ENCODE assay signal across 11 mouse cellular contexts in the genomic region with DNA sequence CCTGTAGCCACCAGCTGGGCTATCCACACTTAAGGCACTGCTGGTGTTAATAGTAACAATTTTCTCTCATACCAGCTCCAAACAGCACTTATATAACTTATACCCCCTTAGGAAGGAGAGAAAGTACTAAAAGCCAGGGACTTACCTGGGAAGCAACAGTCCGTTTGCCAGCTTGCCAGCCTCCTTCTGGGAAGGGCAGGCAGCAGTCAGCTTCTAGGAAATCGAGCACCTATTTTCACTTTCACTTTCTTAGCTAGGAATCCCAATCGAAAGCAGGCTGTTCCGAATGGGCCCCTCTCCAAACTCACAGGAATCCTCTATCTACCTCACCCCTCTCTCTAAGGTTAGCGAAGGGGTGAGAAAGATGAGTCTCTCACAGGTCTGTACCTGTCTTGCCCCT. TPM values are rescaled to one million over a fixed set of nuclear protein-coding genes. Genes with fewer than 3 reads are reported as not detected.
DNase-seq lines count a peak whose midpoint lies in the region; ATAC-seq and TF ChIP-seq lines count a peak whose summit lies in the region.
"Had no signal": no experiment of that assay in that cellular context is flagged by ENCODE, and none has a peak within 500 bp of the region (broad histone marks: within the 10 kb centered on the region; RNA-seq: fewer than 3 reads in every experiment).

No protein-coding gene starts in this region.

- no peaks in the 10 kb centered on the region for H3K9me3 ChIP-seq in embryonic facial prominence, embryonic 10.5 days
- H3K9me3 ChIP-seq: embryonic facial prominence, embryonic 12.5 days had no signal

- H3K27ac ChIP-seq in cerebellum, adult 2 months (ENCODE audit: insufficient read depth, low read length), result peak overlapping the region; percentile 28; the same call in 1 of the 2 replicates
- H3K27ac ChIP-seq in embryonic facial prominence, embryonic 10.5 days (replicated peaks), result no peak overlapping the region
- H3K27ac ChIP-seq: embryonic facial prominence, embryonic 12.5 days had no signal

- peaks cover 100% of the 10 kb centered on the region for H3K36me3 ChIP-seq in embryonic facial prominence, embryonic 10.5 days (replicated peaks)

- no peak overlapping the region for H3K4me3 ChIP-seq in cerebellum, adult 2 months (replicated peaks; ENCODE audit: insufficient read depth, low read depth, low read length)
- no peak overlapping the region for H3K4me3 ChIP-seq in embryonic facial prominence, embryonic 10.5 days
- H3K4me3 ChIP-seq: embryonic facial prominence, embryonic 12.5 days had no signal

- no peak for ATAC-seq in monocyte, adult 5-6 weeks (replicated peaks; ENCODE audit: insufficient number of reproducible peaks, low FRiP score, low TSS enrichment, poor library complexity, severe bottlenecking)
- ATAC-seq: midbrain, embryonic 16.5 days had no signal

- no peak for TF ChIP-seq POLR2A in cerebellum, adult 2 months (IDR thresholded peaks at IDR 0.05; ENCODE audit: borderline replicate concordance, insufficient read depth, low read length)

- no peaks in the 10 kb centered on the region for H3K27me3 ChIP-seq in cerebellum, adult 2 months (ENCODE audit: control insufficient read depth, insufficient read depth, low read length)
- no peaks in the 10 kb centered on the region for H3K27me3 ChIP-seq in embryonic facial prominence, embryonic 10.5 days (replicated peaks; ENCODE audit: low read depth, poor library complexity, severe bottlenecking)
- H3K27me3 ChIP-seq: embryonic facial prominence, embryonic 12.5 days had no signal

- no peak for TF ChIP-seq CTCF in cerebellum, adult 2 months (IDR thresholded peaks at IDR 0.05; ENCODE audit: borderline replicate concordance, insufficient read depth, low read depth, low read length)

- 54% methylated on average over 5 of the region's 5 CpGs for WGBS in cerebellum, adult 2 months
- WGBS in embryonic facial prominence, embryonic 10.5 days, result 87% methylated on average over 5 of the region's 5 CpGs

- peaks cover 16% of the 10 kb centered on the region for H3K4me1 ChIP-seq in cerebellum, adult 2 months (ENCODE audit: control insufficient read depth, insufficient read depth, low read length)
- H3K4me1 ChIP-seq in embryonic facial prominence, embryonic 10.5 days, result no peaks in the 10 kb centered on the region
- H3K4me1 ChIP-seq: embryonic facial prominence, embryonic 12.5 days had no signal

- DNase-seq in cerebellum, adult 2 months, result no peak
- DNase-seq in cerebellum, postnatal 10 days, result no peak
- DNase-seq in lung, adult 18-20 months, result peak; percentile 41
- no peak for DNase-seq in lung, postnatal 14 days
- DNase-seq in induced T-regulatory cell, adult 2 months (ENCODE audit: low read depth), result peak; percentile 53
- DNase-seq in skeletal muscle tissue, adult 2 months (ENCODE audit: low read depth, low spot score), result peak; percentile 40
- no peak for DNase-seq in embryonic facial prominence, embryonic 10.5 days (ENCODE audit: low spot score)
- DNase-seq: gastrocnemius, postnatal 10 days had no signal

RNA-seq across cellular contexts. Expression of gene Il18bp, which starts 1.0 kb away (rescaled TPM):
- 13.7 and 14.6 TPM in 2 replicates for polyA plus RNA-seq in cerebellum, adult 2 months (2012; rRNA removed)
- 3.0 to 5.8 TPM (median 3.8 TPM) in 3 replicates for total RNA-seq in monocyte, adult 5-6 weeks (2017)
- 3.0 and 3.4 TPM in 2 replicates for polyA plus RNA-seq in embryonic facial prominence, embryonic 10.5 days (2016; fragmentation: Nextera tagmentation; extraction: Ambion mirVana)

RNA-seq across cellular contexts. Expression of gene Rnf121, which starts 47.8 kb away (rescaled TPM):
- polyA plus RNA-seq in cerebellum, adult 2 months (2012; rRNA removed), result 65.3 and 66.6 TPM in 2 replicates
- 13.5 to 24.5 TPM (median 15.9 TPM) in 3 replicates for total RNA-seq in monocyte, adult 5-6 weeks (2017)
- 28.4 and 30.9 TPM in 2 replicates for polyA plus RNA-seq in embryonic facial prominence, embryonic 10.5 days (2016; fragmentation: Nextera tagmentation; extraction: Ambion mirVana)

RNA-seq across cellular contexts. Expression of gene Xndc1, which starts 47.9 kb away (rescaled TPM):
- polyA plus RNA-seq in cerebellum, adult 2 months (2012; rRNA removed), result 48.8 and 48.9 TPM in 2 replicates
- total RNA-seq in monocyte, adult 5-6 weeks (2017), result 10.8 to 18.4 TPM (median 13.2 TPM) in 3 replicates
- 43.3 and 44.5 TPM in 2 replicates for polyA plus RNA-seq in embryonic facial prominence, embryonic 10.5 days (2016; fragmentation: Nextera tagmentation; extraction: Ambion mirVana)

RNA-seq across cellular contexts. Expression of gene Xntrpc, which starts 48.1 kb away (rescaled TPM):
- polyA plus RNA-seq in cerebellum, adult 2 months (2012; rRNA removed), result 3.8 and 4.7 TPM in 2 replicates
- 0.87 TPM in 1 of 3 replicates, not detected in the others for total RNA-seq in monocyte, adult 5-6 weeks (2017)
- 2.5 and 2.6 TPM in 2 replicates for polyA plus RNA-seq in embryonic facial prominence, embryonic 10.5 days (2016; fragmentation: Nextera tagmentation; extraction: Ambion mirVana)

Comparison
In these comparisons a context has a peak if more than half of its experiments do, and no peak if none do; other contexts are left out.
1. DNase-seq: peak in lung, adult 18-20 months (2 of 2), induced T-regulatory cell, adult 2 months (single experiment) and skeletal muscle tissue, adult 2 months (single experiment); none in cerebellum, adult 2 months (0 of 2), cerebellum, postnatal 10 days (0 of 2), lung, postnatal 14 days (single experiment) and embryonic facial prominence, embryonic 10.5 days (single experiment).